Mouse (Mus musculus): ENCODE results near the gene Lrrc36.

DNA sequence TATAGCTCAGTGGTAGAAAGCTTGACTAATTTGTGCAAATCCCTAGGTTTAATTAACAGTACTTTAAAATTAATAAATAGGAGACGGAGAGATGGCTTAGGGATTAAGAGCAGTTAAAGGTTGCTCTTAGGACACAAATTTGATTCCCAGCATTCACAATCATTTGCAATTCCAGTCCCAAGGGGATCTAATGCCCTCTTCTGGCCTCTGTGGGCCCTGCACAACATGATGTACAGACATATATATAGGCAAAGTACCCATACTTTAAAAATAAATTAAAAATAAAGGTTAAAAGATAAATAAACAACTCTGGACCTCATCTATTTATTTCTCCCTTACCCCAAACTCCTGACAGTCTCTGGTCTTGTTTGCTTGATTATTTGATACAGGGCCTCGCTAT lies 5.6 kb downstream of the Lrrc36 start:
- no peak for TF ChIP-seq CTCF (IDR thresholded peaks at IDR 0.05; ENCODE audit: borderline replicate concordance, insufficient read depth, low read length)
- no peak for TF ChIP-seq POLR2A (IDR thresholded peaks at IDR 0.05; ENCODE audit: low read depth, low read length)
